Mouse (Mus musculus): ENCODE results near the gene Ube2f. TPM values are rescaled to one million over a fixed set of nuclear protein-coding genes. Genes with fewer than 3 reads are reported as not detected.

The Ube2f gene
- total and polyA plus RNA-seq, 2 experiments: 17.7 to 23.4 TPM

GRCm38 (mm10) chr1:91313251-91313650 is 63.1 kb downstream of the Ube2f start:
- H3K4me3 ChIP-seq (ENCODE audit: insufficient read depth, low read depth, low read length): no peak overlapping the region
- H3K4me1 ChIP-seq (ENCODE audit: control insufficient read depth, insufficient read depth, low read length): peaks cover 17% of the 10 kb centered on the region
- no peak overlapping the region for H3K27ac ChIP-seq (replicated peaks; ENCODE audit: insufficient read depth, low read depth, low read length)
- H3K79me2 ChIP-seq (ENCODE audit: control insufficient read depth, insufficient read depth, low read length): no peaks in the 10 kb centered on the region
- WGBS: 85% methylated on average over 5 of the region's 5 CpGs
- H3K27me3 ChIP-seq (ENCODE audit: control insufficient read depth, insufficient read depth, low read length): no peaks in the 10 kb centered on the region
- no peak overlapping the region for H3K9ac ChIP-seq (ENCODE audit: low read depth, low read length)
- no peak for DNase-seq (ENCODE audit: extremely low read depth, low read depth, low spot score)
- peaks cover 28% of the 10 kb centered on the region for H3K36me3 ChIP-seq (ENCODE audit: control insufficient read depth, insufficient read depth, low read length)
- TF ChIP-seq CTCF (IDR thresholded peaks at IDR 0.05; ENCODE audit: low read depth, low read length): no peak
- no peak for TF ChIP-seq POLR2A (IDR thresholded peaks at IDR 0.05; ENCODE audit: extremely low read depth, insufficient read depth, low read length)

GRCm38 (mm10) chr1:91317656-91318055 is 67.6 kb downstream of the Ube2f start:
- H3K4me1 ChIP-seq (ENCODE audit: control insufficient read depth, insufficient read depth, low read length): peaks cover 18% of the 10 kb centered on the region
- DNase-seq (ENCODE audit: extremely low read depth, low read depth, low spot score): peak; percentile 99
- H3K4me3 ChIP-seq (ENCODE audit: insufficient read depth, low read depth, low read length): no peak overlapping the region
- H3K36me3 ChIP-seq (ENCODE audit: control insufficient read depth, insufficient read depth, low read length): peaks cover 8% of the 10 kb centered on the region
- no peaks in the 10 kb centered on the region for H3K79me2 ChIP-seq (ENCODE audit: control insufficient read depth, insufficient read depth, low read length)
- WGBS: 19% methylated on average over 6 of the region's 6 CpGs
- H3K27me3 ChIP-seq (ENCODE audit: control insufficient read depth, insufficient read depth, low read length): no peaks in the 10 kb centered on the region
- peak overlapping the region; percentile 75 for H3K27ac ChIP-seq (replicated peaks; ENCODE audit: insufficient read depth, low read depth, low read length)
- TF ChIP-seq POLR2A (IDR thresholded peaks at IDR 0.05; ENCODE audit: extremely low read depth, insufficient read depth, low read length): no peak
- no peak for TF ChIP-seq CTCF (IDR thresholded peaks at IDR 0.05; ENCODE audit: low read depth, low read length)
- H3K9ac ChIP-seq (ENCODE audit: low read depth, low read length): no peak overlapping the region

DNA sequence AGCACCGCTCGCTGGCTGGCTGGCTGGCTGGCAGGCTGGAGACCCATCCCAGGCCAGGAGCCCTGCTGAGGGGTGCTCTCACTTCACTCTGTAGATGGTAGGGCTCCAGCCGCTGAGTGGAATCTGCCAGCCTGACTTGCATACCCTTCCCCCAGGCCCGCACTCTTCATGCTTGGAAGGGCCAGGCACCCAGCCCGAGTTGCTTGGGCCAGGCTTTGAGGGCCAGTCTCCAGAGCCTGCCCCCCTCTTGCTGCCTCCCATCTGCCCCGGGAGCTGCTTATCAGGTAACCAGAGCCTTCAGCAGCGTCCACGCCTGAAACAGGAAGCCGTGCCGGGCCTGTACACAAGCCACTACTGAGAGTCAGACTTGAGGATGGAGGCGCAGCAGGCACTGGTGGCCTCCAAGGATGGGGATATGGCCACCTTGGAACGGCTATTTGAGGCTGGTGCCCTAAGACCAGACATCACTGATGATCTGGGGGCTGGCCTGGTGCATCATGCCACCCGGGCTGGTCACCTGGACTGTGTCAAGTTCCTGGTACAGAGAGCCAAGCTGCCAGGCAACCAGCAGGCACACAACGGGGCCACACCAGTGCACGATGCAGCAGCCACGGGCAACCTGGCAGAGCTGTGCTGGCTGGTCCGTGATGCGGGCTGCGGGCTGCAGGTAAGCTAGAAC is 71.8 kb downstream of the Ube2f start, which contains the start of gene Espnl:
Gene Espnl, plus strand, starts transcription at position 316 of the 679 bp plus-strand sequence.
- no peak for DNase-seq (ENCODE audit: extremely low read depth, low read depth, low spot score)
- Histone ChIP-seq H3K4me3 (ENCODE audit: insufficient read depth, low read depth, low read length) (no peak within 1 kb of the TSS), H3K4me1 (ENCODE audit: control insufficient read depth, insufficient read depth, low read length) (peaks cover 14% of the 10 kb centered on the region), H3K27me3 (ENCODE audit: control insufficient read depth, insufficient read depth, low read length) (no peaks in the 10 kb centered on the region), H3K9ac (ENCODE audit: low read depth, low read length) (no peak within 1 kb of the TSS), H3K79me2 (ENCODE audit: control insufficient read depth, insufficient read depth, low read length) (no peaks in the 10 kb centered on the region), H3K27ac (replicated peaks; ENCODE audit: insufficient read depth, low read depth, low read length) (no peak within 1 kb of the TSS), H3K36me3 (ENCODE audit: control insufficient read depth, insufficient read depth, low read length) (no peaks in the 10 kb centered on the region)
- TF ChIP-seq POLR2A (IDR thresholded peaks at IDR 0.05; ENCODE audit: extremely low read depth, insufficient read depth, low read length): no peak
- no peak for TF ChIP-seq CTCF (IDR thresholded peaks at IDR 0.05; ENCODE audit: low read depth, low read length)
- 56% methylated on average over 19 of the region's 19 CpGs for WGBS

GRCm38 (mm10) chr1:91324646-91325045 is 74.5 kb downstream of the Ube2f start:
- DNase-seq (ENCODE audit: extremely low read depth, low read depth, low spot score): no peak
- peaks cover 7% of the 10 kb centered on the region for H3K4me1 ChIP-seq (ENCODE audit: control insufficient read depth, insufficient read depth, low read length)
- 90% methylated on average over 2 of the region's 2 CpGs for WGBS
- TF ChIP-seq CTCF (IDR thresholded peaks at IDR 0.05; ENCODE audit: low read depth, low read length): no peak
- no peak for TF ChIP-seq POLR2A (IDR thresholded peaks at IDR 0.05; ENCODE audit: extremely low read depth, insufficient read depth, low read length)
- H3K4me3 ChIP-seq (ENCODE audit: insufficient read depth, low read depth, low read length): no peak overlapping the region
- H3K79me2 ChIP-seq (ENCODE audit: control insufficient read depth, insufficient read depth, low read length): no peaks in the 10 kb centered on the region
- no peak overlapping the region for H3K27ac ChIP-seq (replicated peaks; ENCODE audit: insufficient read depth, low read depth, low read length)
- no peaks in the 10 kb centered on the region for H3K27me3 ChIP-seq (ENCODE audit: control insufficient read depth, insufficient read depth, low read length)
- H3K36me3 ChIP-seq (ENCODE audit: control insufficient read depth, insufficient read depth, low read length): no peaks in the 10 kb centered on the region
- H3K9ac ChIP-seq (ENCODE audit: low read depth, low read length): no peak overlapping the region

- 83% methylated on average over 4 of the region's 4 CpGs for WGBS
- Histone ChIP-seq H3K36me3 (ENCODE audit: control insufficient read depth, insufficient read depth, low read length) (no peaks in the 10 kb centered on the region), H3K9ac (ENCODE audit: low read depth, low read length) (no peak overlapping the region), H3K27ac (replicated peaks; ENCODE audit: insufficient read depth, low read depth, low read length) (no peak overlapping the region), H3K4me3 (ENCODE audit: insufficient read depth, low read depth, low read length) (no peak overlapping the region), H3K27me3 (ENCODE audit: control insufficient read depth, insufficient read depth, low read length) (no peaks in the 10 kb centered on the region), H3K4me1 (ENCODE audit: control insufficient read depth, insufficient read depth, low read length) (peaks cover 7% of the 10 kb centered on the region), H3K79me2 (ENCODE audit: control insufficient read depth, insufficient read depth, low read length) (no peaks in the 10 kb centered on the region)
- TF ChIP-seq CTCF (IDR thresholded peaks at IDR 0.05; ENCODE audit: low read depth, low read length): no peak
- no peak for DNase-seq (ENCODE audit: extremely low read depth, low read depth, low spot score)
Observed at GRCm38 (mm10) chr1:91325488-91326042, 75.5 kb downstream of the Ube2f start.

- no peaks in the 10 kb centered on the region for H3K27me3 ChIP-seq (ENCODE audit: control insufficient read depth, insufficient read depth, low read length)
- no peak for TF ChIP-seq CTCF (IDR thresholded peaks at IDR 0.05; ENCODE audit: low read depth, low read length)
- no peak for TF ChIP-seq POLR2A (IDR thresholded peaks at IDR 0.05; ENCODE audit: extremely low read depth, insufficient read depth, low read length)
- no peak overlapping the region for H3K4me3 ChIP-seq (ENCODE audit: insufficient read depth, low read depth, low read length)
- no peaks in the 10 kb centered on the region for H3K4me1 ChIP-seq (ENCODE audit: control insufficient read depth, insufficient read depth, low read length)
- H3K36me3 ChIP-seq (ENCODE audit: control insufficient read depth, insufficient read depth, low read length): no peaks in the 10 kb centered on the region
- H3K27ac ChIP-seq (replicated peaks; ENCODE audit: insufficient read depth, low read depth, low read length): no peak overlapping the region
- DNase-seq (ENCODE audit: extremely low read depth, low read depth, low spot score): no peak
- H3K9ac ChIP-seq (ENCODE audit: low read depth, low read length): no peak overlapping the region
- WGBS: 65% methylated on average over 4 of the region's 4 CpGs
- H3K79me2 ChIP-seq (ENCODE audit: control insufficient read depth, insufficient read depth, low read length): no peaks in the 10 kb centered on the region
Observed at GRCm38 (mm10) chr1:91332102-91332501, 82.0 kb downstream of the Ube2f start.
